Comparison of ENCODE assay signal across 8 mouse cellular contexts in the genomic region with DNA sequence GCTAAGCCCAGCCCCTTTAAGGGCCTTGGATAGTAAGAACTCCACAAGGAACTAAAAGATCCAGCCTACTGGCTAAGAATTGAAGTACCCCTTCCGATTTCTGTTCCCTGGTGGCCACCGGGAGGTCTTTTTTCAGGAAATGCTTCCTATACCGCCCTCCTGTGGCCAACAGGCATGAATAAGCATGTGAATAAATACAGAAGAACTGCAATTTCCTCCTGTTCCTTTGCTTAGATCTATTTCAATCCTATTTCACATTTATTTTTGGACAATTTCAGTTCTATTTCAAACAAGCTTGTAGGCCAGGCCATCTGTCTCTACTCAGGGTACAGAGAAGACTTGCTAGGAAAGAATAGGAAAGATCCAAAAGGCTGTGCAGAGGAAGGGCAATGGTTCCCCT. TPM values are rescaled to one million over a fixed set of nuclear protein-coding genes. Genes with fewer than 3 reads are reported as not detected.
DNase-seq lines count a peak whose midpoint lies in the region; ATAC-seq and TF ChIP-seq lines count a peak whose summit lies in the region.

No protein-coding gene starts in this region.

- no peak overlapping the region for H3K27ac ChIP-seq in kidney, adult 2 months (ENCODE audit: insufficient read depth, low read depth, low read length)
- no peak overlapping the region for H3K27ac ChIP-seq in kidney, embryonic 14.5 days (ENCODE audit: low read depth, low read length)

- no peak overlapping the region for H3K4me2 ChIP-seq in kidney, embryonic 14.5 days (replicated peaks; ENCODE audit: low read depth, low read length)

- no peaks in the 10 kb centered on the region for H3K27me3 ChIP-seq in kidney, adult 2 months (replicated peaks; ENCODE audit: control insufficient read depth, insufficient read depth, low read length)
- no peaks in the 10 kb centered on the region; the same call in 1 of the 2 replicates for H3K27me3 ChIP-seq in kidney, embryonic 14.5 days (ENCODE audit: control insufficient read depth, insufficient read depth, low read length)

- ATAC-seq in kidney, embryonic 14.5 days (ENCODE audit: low FRiP score, low TSS enrichment): no peak

- H3K9me3 ChIP-seq in kidney, embryonic 14.5 days (ENCODE audit: control insufficient read depth, low read length): no peaks in the 10 kb centered on the region

- no peak overlapping the region for H3K4me3 ChIP-seq in kidney, adult 2 months (ENCODE audit: insufficient read depth, low read depth, low read length)
- no peak overlapping the region for H3K4me3 ChIP-seq in kidney, embryonic 14.5 days (ENCODE audit: low read length)

- H3K4me1 ChIP-seq in kidney, adult 2 months (ENCODE audit: control insufficient read depth, insufficient read depth, low read length): no peaks in the 10 kb centered on the region
- H3K4me1 ChIP-seq in kidney, embryonic 14.5 days (ENCODE audit: control insufficient read depth, insufficient read depth, low read length): no peaks in the 10 kb centered on the region

- DNase-seq in kidney, adult 2 months: peak; percentile 36
- peak; percentile 63 for DNase-seq in ES-CJ7 (ENCODE audit: low read depth, low spot score)
- peak; percentile 81 for DNase-seq in brain, adult 2 months (ENCODE audit: low read depth, low spot score)
- DNase-seq in forelimb bud, embryonic 11.5 days (ENCODE audit: low read depth, low spot score): peak; percentile 29
- DNase-seq in kidney, postnatal 14 days: peak; percentile 56
- peak; percentile 55 for DNase-seq in naive thymus-derived CD4-positive, alpha-beta T cell, adult 2 months (ENCODE audit: low read depth)
- no peak for DNase-seq in spleen, postnatal 14 days (ENCODE audit: low spot score in 2 of 2)

- H3K9ac ChIP-seq in kidney, embryonic 14.5 days (ENCODE audit: low read depth, low read length): no peak overlapping the region

- no peak for TF ChIP-seq POLR2A in kidney, adult 2 months (IDR thresholded peaks at IDR 0.05; ENCODE audit: low read depth, low read length)

- WGBS in kidney, adult 2 months: 2% methylated on average over 3 of the region's 3 CpGs
- WGBS in kidney, embryonic 14.5 days: 19% methylated on average over 3 of the region's 3 CpGs

- no peaks in the 10 kb centered on the region for H3K36me3 ChIP-seq in kidney, adult 2 months (ENCODE audit: control insufficient read depth, insufficient read depth, low read length)
- H3K36me3 ChIP-seq in kidney, embryonic 14.5 days (ENCODE audit: control insufficient read depth, insufficient read depth, low read length): no peaks in the 10 kb centered on the region

- peak; percentile 52 for TF ChIP-seq CTCF in kidney, adult 2 months (conservative IDR thresholded peaks at IDR 0.05; ENCODE audit: insufficient read depth, insufficient read length, low read depth, low read length)

RNA-seq across cellular contexts. Expression of gene Arhgef9, which starts 20.7 kb away (rescaled TPM):
- polyA plus RNA-seq in kidney, adult 2 months (2012; rRNA removed): 2.6 TPM in 2 replicates
- 12.8 and 13.8 TPM in 2 replicates for polyA plus RNA-seq in kidney, embryonic 14.5 days (2014; fragmentation: Nextera tagmentation; extraction: Ambion mirVana)

Comparison
In these comparisons a context has a peak if more than half of its experiments do, and no peak if none do; other contexts are left out.
1. DNase-seq: peak in kidney, adult 2 months (single experiment), ES-CJ7 (single experiment), brain, adult 2 months (single experiment), forelimb bud, embryonic 11.5 days (single experiment), kidney, postnatal 14 days (single experiment) and naive thymus-derived CD4-positive, alpha-beta T cell, adult 2 months (single experiment); none in spleen, postnatal 14 days (0 of 2).